Mouse (Mus musculus) adrenal gland, postnatal 25 days (tissue): Measurements from ENCODE around the gene Glb1. TPM values are rescaled to one million over a fixed set of nuclear protein-coding genes. Genes with fewer than 3 reads are reported as not detected.

Source experiments
- DNase-seq: peaks from one replicate; pipeline ENCODE4 v3.0.0; 2021; ENCODE audit warnings: mixed read lengths
- total RNA-seq: library from RNA; stranded (reverse); gene quantifications from 2 replicates; pipeline ENCODE4 v1.2.3, GENCODE M21; 2021

Gene Glb1
- total RNA-seq, 1 experiment from 2014 or later = 37.5 TPM

- DNase-seq = no peak
Measured at GRCm38 (mm10) chr9:114443351-114443750, 42.5 kb downstream of the Glb1 start.

- no peak for DNase-seq
Measured at GRCm38 (mm10) chr9:114446887-114447286, 46.0 kb downstream of the Glb1 start.

GRCm38 (mm10) chr9:114448700-114449099 is 47.8 kb downstream of the Glb1 start:
- no peak for DNase-seq

- DNase-seq = no peak
Measured at GRCm38 (mm10) chr9:114449120-114449754, 48.4 kb downstream of the Glb1 start.

GRCm38 (mm10) chr9:114451615-114452014 is 50.7 kb downstream of the Glb1 start:
- DNase-seq = no peak

- DNase-seq = no peak
Measured at GRCm38 (mm10) chr9:114452418-114452817, 51.5 kb downstream of the Glb1 start.

- no peak for DNase-seq
Measured at GRCm38 (mm10) chr9:114455420-114455819, 54.5 kb downstream of the Glb1 start.

GRCm38 (mm10) chr9:114458436-114458835 is 57.6 kb downstream of the Glb1 start:
- no peak for DNase-seq

GRCm38 (mm10) chr9:114462569-114462968 is 61.7 kb downstream of the Glb1 start:
- DNase-seq = no peak

GRCm38 (mm10) chr9:114465442-114465841 is 64.6 kb downstream of the Glb1 start:
- no peak for DNase-seq

GRCm38 (mm10) chr9:114466871-114467270 is 66.0 kb downstream of the Glb1 start:
- no peak for DNase-seq

- no peak for DNase-seq
Measured at GRCm38 (mm10) chr9:114468217-114468616, 67.3 kb downstream of the Glb1 start.

GRCm38 (mm10) chr9:114468701-114469100 is 67.8 kb downstream of the Glb1 start:
- DNase-seq = no peak

GRCm38 (mm10) chr9:114471892-114472291 is 71.0 kb downstream of the Glb1 start:
- no peak for DNase-seq

- DNase-seq = no peak
Measured at GRCm38 (mm10) chr9:114477019-114477418, 76.1 kb downstream of the Glb1 start.

GRCm38 (mm10) chr9:114480940-114481339 is 80.1 kb downstream of the Glb1 start:
- no peak for DNase-seq

- no peak for DNase-seq
Measured at GRCm38 (mm10) chr9:114484771-114485170, 83.9 kb downstream of the Glb1 start.

- DNase-seq = no peak
Measured at GRCm38 (mm10) chr9:114486808-114487207, 85.9 kb downstream of the Glb1 start.

- no peak for DNase-seq
Measured at GRCm38 (mm10) chr9:114487481-114488258, 86.8 kb downstream of the Glb1 start.

GRCm38 (mm10) chr9:114496469-114496868 is 95.6 kb downstream of the Glb1 start:
- DNase-seq = no peak

GRCm38 (mm10) chr9:114498218-114498617 is 97.3 kb downstream of the Glb1 start:
- peak; percentile 92 for DNase-seq

- DNase-seq = peak; percentile 66
Measured at GRCm38 (mm10) chr9:114499783-114500515, 99.1 kb downstream of the Glb1 start.

GRCm38 (mm10) chr9:114501111-114501510 is 100.2 kb downstream of the Glb1 start:
- DNase-seq = no peak
